Mouse (Mus musculus): ENCODE data around the gene Gm28047. TPM values are rescaled to one million over a fixed set of nuclear protein-coding genes. Genes with fewer than 3 reads are reported as not detected.

Gm28047 gene
- polyA plus RNA-seq, 1 experiment: 0.17 TPM

DNA sequence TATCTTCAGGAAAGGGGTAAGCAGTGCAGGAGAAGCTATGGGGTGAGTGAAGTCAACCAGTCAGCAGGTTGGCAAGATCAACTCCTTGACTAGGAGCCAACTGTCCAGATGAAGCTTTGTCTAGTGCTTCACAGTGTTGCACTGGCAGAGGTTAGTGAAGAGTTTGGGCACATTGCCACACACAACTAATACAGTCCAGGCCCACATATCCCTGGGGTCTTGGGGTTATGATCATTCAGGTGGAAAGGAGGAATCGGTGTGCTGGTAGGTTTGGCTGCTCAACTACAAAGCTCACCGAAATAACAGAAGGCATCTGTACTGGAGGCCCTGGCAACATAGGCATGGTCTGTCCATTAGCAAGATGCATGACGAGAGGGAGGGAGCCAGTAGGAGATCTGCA lies 77.4 kb downstream of the Gm28047 start:
- no peak for DNase-seq (ENCODE audit: low spot score)

DNA sequence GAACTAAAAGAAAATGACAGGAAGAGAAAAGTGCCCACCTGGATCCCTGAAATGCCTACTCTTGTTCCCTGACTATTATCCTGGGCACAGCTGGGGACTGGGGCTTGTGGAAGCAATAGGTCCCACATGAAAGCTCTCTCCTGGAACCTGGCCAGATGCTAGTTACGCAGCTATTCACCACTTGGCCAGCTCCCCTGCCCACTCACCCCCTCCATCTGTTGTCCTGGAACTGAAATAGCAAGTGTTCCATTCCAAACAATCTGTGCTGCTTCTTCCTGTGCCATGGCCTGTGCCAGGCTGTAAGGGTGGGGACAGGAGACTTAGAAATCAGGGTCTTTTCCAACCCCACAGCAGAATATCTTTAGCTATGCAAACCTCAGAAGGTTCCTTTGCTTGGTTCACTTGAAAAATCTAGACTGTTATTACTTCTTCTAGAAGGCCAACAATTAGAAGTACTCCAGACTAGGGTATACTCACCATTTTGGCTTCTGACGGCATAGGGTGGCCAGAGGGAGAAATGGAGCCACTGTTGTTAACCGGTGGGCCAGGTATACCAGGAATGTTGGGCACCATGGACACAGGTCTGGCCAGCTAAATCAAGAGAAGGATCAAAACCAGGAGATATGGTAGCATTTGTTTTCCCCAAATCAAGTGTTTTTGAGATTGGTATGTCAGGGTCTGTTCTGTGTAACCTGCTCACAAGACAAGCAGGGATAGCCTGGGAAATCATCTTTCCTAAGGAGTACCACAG lies 78.0 kb downstream of the Gm28047 start:
- no peak for DNase-seq (ENCODE audit: low spot score)

DNA sequence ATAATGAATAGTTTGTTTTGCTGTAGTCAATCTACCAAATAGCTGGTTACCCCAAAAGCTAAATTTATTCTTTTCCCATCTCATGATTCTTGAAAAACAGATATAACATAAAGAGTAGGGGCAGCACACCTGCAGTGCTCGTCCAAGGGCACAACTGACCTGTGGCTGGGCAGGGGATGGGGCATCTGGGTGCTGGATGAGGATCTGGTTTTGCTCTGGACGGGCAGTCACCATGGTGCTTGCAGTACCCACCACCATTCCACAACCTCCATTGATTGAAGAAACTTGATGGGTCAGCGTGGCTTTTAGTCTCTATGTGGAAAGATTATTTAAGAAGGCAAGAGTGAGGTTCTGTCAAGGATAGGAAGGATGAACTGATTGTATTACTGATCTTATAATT lies 78.6 kb downstream of the Gm28047 start:
- DNase-seq (ENCODE audit: low spot score): no peak

DNA sequence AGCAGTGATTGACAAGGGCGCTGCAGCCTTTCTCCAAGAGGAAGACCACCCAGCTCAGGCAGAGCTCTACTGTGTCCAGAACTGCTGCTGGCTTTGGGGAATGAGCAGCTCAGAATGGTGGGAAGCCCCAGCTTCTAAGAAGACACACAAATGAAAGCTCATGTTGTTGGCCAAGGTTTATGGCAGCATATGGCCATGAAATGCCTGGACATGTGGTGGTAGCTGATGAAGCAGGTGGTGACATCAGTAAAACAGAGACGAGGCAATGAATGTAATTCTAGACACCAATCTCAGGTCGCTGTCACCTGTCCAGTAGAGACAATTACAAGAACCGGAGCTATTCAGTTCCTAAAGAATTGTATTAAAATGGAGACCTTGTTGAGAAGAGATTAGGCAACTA lies 80.1 kb downstream of the Gm28047 start:
- DNase-seq (ENCODE audit: low spot score): no peak

DNA sequence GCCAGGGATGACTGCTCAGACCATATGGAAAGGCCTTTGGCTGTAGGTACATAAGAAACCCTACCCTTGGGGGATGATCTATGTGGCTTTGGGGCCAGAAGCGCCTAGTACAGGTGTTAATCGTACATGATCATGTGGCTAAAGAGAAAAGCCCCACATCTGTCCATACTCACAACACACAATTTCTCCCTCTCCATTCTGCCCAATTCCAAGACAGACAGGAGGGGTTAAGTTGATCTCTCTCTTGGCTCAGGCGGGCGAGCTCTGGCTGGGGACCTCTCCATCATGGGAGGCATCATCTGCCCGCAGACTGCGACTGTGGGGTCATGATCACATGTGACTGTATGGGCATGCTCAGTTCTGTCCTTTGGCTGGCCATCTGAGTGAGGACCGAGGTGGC lies 90.9 kb downstream of the Gm28047 start:
- DNase-seq (ENCODE audit: low spot score): no peak

DNA sequence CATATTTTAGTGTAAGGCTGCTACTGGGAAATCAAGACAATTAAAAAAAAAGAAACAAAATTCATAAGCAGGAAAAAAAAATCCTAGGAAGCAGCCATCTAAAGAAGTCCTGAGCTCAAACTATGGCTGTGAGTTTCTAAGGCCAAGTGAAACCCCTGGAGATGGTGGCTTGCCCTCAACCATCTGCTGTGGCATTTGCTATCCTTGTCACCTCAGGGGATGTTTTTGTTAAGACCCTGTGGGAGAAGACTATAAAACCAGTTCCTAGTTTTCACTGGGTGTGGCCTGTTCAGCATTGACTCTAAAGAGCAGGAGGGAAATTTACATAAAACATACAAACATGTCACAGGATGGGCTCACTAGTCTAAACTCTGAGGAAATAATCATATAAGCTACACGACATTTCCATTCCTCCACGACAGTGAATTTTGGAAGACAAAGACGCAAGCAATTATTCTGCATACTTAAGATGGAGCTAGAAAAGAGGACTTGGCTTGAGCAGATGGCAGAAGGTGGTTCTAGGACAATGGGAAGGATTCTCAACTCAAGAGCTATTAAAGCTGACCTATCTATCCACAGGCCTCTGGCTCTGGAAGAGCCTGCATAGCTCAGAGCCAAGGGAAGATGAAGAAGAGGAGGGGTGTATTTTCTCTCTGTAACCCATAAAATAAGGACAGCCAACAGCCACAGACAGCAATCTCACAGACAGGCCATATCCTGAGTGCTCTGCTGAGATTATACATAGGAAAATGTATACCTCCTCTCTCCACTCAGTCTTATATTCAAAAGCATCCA lies 92.6 kb downstream of the Gm28047 start:
- no peak for DNase-seq (ENCODE audit: low spot score)

DNA sequence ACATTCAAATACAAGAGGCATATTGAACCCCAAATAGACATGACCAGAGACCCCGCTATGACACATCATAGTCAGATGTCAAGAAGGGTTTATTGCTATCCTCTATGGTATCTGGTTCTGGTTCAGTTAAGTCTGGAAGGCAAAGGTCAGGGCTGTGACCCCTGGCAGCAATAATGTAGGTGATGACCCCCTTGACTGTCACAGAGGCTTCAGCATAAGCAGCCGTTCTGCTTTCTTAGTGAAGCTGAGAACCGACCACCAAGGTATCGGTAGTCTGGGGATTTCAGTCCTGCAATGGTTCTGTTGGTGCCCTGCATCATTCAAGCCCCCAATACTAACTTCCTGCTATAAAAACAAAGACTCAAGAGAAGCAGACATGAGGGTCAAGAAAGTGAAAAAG lies 93.3 kb downstream of the Gm28047 start:
- no peak for DNase-seq (ENCODE audit: low spot score)

DNA sequence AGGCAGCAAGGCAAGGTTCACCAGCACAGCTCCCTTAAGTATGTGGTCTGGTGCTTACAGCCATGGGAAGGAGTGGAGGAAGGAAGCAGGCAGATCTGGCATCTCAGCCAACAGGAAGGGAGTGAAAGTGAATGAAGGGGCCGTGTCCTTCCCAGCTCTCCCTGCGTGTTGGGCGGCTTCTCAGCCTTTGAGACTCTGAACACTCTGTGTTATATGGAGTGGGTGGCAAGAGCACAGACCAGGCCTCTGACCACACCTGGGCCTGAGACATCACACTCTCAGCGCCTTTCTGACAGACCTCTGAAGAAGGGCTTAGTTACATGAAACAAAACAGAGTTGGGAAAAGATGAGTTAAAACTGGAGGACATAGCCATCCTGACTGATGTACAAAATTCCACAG lies 94.3 kb downstream of the Gm28047 start:
- no peak for DNase-seq (ENCODE audit: low spot score)

DNA sequence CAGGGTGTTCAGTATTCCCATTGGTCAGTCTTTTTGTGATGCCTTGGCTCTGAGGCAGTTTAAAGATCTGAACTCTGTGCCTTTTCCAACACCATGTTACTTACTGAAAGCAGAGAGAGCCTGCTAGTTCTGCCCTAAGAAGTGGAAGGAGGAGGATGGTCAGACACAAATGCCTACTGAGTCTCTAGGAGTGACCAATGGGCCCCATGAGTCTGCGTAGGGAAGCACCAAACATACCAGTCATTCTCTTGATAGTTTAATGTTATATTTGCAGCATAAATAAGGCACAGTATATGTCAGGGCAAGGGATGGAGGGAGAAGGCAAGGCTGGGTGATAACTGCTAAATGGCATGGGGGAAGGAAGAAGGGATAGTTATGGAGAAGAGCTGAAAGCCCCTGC lies 96.5 kb downstream of the Gm28047 start:
- DNase-seq (ENCODE audit: low spot score): no peak

DNA sequence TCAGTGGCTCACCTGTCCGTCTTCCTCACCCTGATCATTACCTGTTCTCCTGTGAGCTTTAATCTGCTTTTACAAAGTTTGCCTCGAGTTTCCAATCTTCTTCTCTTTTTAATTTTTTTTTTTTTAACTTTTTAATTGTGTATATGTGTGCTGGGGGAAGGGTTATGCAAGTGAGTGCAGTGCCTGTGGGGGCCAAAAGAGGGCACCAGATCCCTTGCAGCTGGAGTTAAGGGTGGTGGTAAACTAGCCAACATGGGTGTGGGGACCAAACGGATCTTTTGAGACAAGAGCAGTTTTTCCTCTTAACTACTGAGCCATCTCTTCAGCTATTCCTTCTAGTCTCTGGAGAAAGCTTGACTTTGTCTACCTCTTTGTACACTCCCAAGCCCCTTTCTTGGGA lies 96.9 kb downstream of the Gm28047 start:
- DNase-seq (ENCODE audit: low spot score): no peak

DNA sequence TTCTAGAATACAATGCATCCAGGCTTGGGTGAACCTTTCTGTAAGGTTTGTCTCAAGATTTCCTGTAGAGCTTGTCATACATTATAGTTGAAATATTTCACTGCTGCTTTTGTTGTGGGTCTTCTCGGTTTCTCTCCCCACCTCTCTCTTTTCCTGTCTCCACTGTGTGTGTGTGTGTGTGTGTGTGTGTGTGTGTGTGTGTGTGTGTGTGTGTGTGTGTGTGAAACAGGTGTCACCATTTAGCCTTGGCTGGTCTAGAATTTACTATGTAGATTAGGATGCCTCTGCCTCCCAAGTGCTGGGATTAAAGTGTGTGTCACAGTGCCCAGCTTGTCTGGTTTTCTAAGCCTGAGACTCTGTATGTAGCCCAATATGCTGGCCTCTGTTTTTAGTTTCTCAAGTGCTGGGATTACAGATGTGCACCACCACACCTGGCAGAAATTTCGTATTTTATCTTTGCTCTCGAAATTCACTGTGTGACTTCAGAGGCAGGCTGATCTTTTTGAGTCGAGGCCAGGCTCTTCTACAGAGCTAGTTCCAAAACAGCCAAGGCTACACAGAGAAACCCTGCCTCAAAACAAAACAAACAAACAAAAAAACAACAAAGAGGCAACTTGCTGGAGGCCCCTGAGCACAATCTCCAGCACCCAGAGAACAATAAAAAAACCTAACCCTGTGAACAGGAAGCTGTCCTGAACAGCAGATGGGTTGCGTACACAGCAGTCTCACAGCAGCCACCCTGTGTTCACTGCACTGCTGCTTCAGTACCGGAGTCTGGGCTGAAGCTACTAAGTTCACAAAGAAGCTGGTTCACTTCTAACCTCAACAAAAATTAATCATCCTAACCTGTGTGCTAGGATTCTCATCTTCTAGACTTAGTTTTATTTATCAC lies 98.5 kb downstream of the Gm28047 start:
- DNase-seq (ENCODE audit: low spot score): no peak

DNA sequence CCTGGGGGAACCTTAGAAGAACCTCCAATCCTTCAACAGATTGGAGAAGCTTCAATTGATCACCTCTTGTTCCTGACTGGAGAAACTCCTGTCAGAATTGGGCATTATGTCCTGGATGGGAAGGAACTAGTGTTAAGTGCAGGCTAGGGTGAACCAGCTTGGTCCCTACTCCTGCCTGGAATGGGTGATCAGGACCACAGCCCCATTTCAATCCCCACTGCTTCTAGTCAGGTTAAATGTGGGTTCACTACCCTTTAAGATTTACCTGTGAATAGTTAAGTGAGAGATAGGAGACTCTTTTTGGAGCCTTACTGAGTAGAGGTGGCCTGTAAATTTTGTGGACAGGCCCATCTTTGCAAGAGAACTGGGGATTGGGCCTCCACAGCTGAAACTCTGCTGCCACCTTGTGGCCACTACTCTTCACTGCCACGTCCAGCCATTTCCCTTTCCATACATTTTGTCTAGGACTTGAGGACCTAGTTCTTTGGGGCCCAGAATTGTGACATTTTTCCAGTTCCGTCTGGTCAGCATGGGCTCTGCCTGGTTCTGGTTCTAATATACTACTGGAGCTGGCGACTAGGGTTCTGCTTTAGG lies 99.9 kb downstream of the Gm28047 start, which contains the start of gene Npff:
TSS of gene Npff (minus strand) at position 51 of the 594 bp plus-strand sequence.
- DNase-seq (ENCODE audit: low spot score): no peak

DNA sequence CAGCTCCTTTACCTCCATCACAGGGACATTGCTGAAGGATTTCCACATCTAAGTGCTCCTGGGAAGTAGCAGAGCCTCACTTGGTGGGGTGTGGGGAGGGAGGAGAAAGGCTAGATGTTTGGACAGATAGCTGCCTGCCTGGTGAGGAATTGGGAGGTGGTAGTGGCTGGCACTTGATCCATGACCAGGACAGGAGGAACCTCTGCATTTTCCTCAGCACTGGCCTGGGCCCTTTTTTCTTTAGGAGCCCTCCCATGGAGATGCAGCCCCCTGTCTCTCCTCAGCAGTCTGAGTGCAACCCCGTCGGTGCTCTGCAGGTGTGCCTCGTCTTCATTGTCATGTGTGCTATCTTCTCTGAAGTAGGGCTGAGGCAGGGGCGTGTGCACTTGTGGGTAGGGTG lies 103.4 kb downstream of the Gm28047 start:
- DNase-seq (ENCODE audit: low spot score): no peak

DNA sequence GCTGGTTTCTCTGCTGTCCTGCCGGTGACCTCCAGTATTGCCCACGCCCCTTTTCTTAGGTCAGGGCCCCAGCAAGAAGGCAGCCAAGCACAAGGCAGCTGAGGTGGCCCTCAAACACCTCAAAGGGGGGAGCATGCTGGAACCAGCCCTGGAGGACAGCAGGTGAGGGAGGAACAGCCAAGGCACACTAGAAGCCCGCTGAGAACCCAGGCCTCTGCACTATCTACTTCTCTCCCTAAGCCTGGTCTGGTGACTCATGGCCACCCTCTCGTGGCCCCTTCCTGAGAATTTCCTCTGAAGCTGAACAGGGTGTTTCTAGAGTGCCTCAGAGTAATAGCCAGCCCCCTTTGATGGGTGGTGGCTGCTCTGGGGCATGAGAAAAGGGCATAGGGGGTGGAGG lies 104.5 kb downstream of the Gm28047 start:
- DNase-seq (ENCODE audit: low spot score): no peak

DNA sequence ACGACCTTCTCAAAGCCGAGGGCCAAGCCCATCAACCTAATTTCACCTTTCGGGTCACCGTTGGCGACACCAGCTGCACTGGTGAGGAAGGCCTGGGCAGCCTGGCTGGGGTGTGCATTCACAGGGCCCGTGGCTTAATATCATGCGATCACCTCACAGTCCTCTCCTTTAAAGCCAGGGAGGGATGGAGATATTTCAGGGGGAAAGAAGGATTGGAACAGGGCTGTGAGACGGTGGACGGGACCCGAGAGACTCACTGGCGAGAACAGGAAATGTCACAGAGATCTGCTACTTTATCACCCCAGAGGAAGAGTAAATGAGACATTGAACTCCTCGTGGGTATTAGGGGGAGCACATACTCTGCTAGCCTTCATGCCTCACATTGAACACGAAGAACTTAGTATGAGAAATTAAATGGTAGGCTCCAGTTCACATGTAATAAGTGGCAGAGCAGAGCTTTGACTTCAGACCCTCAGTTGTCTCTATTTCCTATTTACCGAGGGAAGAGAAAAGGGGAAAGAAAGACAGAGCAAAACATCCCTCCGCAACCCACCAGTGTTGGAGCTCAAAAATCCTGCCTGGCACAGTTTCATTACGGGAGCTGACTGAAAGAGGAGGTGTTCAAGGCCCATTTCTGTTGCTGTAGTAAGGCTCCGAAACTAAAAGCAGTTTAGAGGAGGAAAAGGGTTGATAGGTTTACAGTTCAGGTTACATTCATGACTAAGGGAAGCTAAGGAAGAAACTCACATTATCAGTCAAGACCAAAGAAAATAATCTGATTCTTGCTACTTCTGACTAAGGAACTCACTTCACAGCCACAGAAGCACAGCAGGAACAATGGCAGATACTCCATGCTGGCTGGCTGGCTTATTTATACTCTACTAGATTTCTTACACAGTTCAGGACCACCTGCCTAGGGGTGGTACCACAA lies 105.4 kb downstream of the Gm28047 start:
- DNase-seq (ENCODE audit: low spot score): no peak

DNA sequence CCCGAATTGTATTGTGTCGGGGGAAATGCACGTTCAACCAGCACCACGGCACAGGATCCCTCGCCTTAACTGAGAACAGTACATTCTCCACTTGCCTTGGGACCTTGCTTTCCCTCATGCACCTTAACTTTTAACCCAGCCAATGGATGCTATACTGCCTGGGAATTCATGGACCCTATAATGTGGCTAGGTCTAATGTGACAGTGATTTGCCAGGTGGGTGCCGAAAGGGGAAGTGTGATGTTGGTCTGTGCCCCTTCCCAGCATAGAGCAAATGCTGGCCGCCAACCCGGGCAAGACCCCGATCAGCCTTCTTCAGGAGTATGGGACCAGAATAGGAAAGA lies 106.0 kb downstream of the Gm28047 start:
- DNase-seq (ENCODE audit: low spot score): no peak

DNA sequence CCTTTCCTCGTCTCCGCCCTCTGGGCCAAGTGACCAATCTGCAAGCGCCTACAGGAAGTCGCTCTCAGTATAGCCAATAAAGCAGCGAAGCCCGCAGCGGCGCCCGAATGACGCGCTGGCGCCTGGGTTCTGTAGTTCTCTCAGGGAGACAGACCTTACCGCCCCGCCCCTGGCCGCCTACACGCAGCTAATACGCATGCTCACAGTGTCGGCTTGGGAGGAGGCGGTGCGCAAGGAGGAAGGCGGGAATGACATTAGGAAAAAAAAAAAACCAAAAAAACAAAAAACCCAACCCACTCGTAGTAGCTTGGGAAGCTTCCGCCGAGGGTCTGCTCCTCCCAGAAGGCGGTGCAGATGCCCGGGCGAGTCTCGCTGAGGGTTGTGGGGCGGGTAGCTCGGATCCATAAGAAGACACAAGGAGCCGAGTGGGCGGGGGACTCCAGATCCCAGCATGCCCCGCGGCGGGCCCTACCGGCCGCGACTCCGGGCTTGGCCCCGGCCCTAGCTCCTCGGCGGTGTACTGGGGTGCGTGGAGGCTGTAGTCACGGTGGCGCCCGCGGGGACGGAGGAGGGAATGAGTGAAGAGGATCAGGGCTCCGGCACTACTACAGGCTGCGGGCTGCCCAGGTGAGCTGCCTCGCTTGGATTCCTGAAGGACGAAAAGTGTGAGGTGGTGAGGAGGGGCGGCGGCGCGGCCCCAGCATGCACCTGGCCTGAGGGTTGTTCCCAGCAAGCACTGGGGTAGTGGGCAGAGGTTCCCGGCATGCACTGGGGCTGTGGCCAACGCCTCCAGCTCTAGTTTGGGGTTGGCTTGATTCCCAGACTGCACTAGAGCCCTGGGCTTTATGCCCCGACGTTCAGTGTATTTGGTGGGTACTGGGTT lies 106.7 kb downstream of the Gm28047 start, which contains the start of gene Tarbp2:
TSS of gene Tarbp2 (plus strand) at position 217 of the 883 bp plus-strand sequence.
- DNase-seq (ENCODE audit: low spot score): peak; percentile 94

DNA sequence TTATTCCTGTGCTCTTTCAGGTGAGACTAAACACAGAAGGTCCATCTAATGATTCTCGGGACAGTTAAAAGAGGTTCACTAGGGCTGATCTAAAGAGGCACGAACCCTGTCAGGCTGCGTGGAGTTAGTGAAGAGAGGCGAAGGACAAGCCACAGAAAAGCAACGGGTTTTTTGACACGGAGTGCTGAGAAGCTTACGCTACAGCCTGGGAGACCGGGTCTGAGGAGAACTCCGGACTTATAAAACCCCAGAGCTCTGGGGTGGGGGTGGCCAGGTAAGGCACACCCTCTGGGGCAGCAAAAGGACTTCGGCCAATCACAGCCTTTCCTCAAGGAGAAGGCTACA lies 107.3 kb downstream of the Gm28047 start:
- DNase-seq (ENCODE audit: low spot score): no peak

DNA sequence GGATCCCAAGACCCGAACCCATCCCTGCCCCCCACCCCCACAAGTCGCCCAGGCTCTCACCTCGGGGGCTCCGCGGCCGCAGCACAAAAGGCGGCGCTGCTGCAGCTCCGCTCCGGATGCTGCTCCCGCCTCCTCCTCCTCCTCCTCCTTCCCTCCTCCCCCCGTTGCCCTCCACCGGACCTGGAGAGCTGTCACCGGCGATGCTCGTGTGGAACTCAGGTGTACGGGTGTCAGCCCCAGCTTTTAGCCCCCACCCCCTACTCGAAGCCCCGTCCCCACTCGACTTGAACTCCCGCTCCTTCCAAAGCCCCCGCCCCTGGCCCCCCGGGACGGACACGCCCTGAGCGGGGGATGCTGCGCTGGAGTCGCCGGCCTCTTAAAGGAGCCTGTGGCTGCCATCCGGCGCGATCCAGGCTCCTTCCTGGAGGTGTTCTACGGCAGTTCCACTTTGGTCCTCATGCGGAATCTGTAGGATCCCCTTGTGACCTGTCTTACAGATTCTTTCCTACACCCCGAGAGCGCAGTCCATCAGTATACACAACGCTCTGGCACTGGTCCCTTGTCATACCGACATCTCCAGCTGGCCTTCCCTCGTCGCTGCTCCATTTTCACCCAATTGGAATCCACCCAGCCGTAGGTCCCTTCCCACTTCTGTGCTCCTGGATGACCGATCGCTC lies 108.0 kb downstream of the Gm28047 start, which contains the start of gene Map3k12:
TSS of gene Map3k12 (minus strand) at position 337 of the 677 bp plus-strand sequence.
- DNase-seq (ENCODE audit: low spot score): peak; percentile 62

All from urinary bladder, adult 2 months (tissue).